Comparison of ENCODE assay signal across 20 mouse cellular contexts in genomic region chr17:24743896-24744295, GRCm38 (mm10). TPM values are rescaled to one million over a fixed set of nuclear protein-coding genes. Genes with fewer than 3 reads are reported as not detected.
"Had no signal": no experiment of that assay in that cellular context is flagged by ENCODE, and none has a peak within 500 bp of the region (broad histone marks: within the 10 kb centered on the region; RNA-seq: fewer than 3 reads in every experiment).

No protein-coding gene starts in this region.

- H3K4me2 ChIP-seq: lung, embryonic 15.5 days; midbrain, embryonic 12.5 days; neural tube, embryonic 12.5 days had no signal

- H3K4me1 ChIP-seq: lung, embryonic 15.5 days; midbrain, embryonic 12.5 days; neural tube, embryonic 12.5 days had no signal

- H3K9ac ChIP-seq: lung, embryonic 15.5 days; midbrain, embryonic 12.5 days; neural tube, embryonic 12.5 days had no signal

- DNase-seq: lung, adult 2 months; lung, postnatal 14 days; lung, postnatal 36 days; midbrain, embryonic 14.5 days; right cerebral cortex, postnatal 14 days; right cerebral cortex, postnatal 4 days; spleen, adult 18-20 months; thymus, adult 18-20 months; thymus, postnatal 14 days; thymus, postnatal 36 days had no signal

- H3K27me3 ChIP-seq: neural tube, embryonic 12.5 days had no signal

- H3K4me3 ChIP-seq: lung, embryonic 15.5 days; megakaryocyte, embryonic 14.5 days; midbrain, embryonic 12.5 days; neural tube, embryonic 12.5 days had no signal

- H3K9me3 ChIP-seq: lung, embryonic 15.5 days; megakaryocyte, embryonic 14.5 days; midbrain, embryonic 12.5 days; neural tube, embryonic 12.5 days had no signal

- H3K27ac ChIP-seq: lung, embryonic 15.5 days; macrophage; midbrain, embryonic 12.5 days; neural tube, embryonic 12.5 days had no signal

- ATAC-seq: lung, postnatal 0 days; midbrain, embryonic 16.5 days had no signal

RNA-seq across cellular contexts. Expression of gene Hs3st6, which starts 8.9 kb away (rescaled TPM):
- total RNA-seq: megakaryocyte progenitor cell, adult 5-6 weeks; monocyte, adult 5-6 weeks had no signal
- polyA plus RNA-seq: macrophage; midbrain, embryonic 14.5 days; midbrain, embryonic 16.5 days; neural tube, embryonic 14.5 days had no signal

RNA-seq across cellular contexts. Expression of gene Rpl3l, which starts 16.3 kb away (rescaled TPM):
- polyA plus RNA-seq: lung, embryonic 15.5 days; macrophage; midbrain, embryonic 12.5 days; midbrain, embryonic 14.5 days; midbrain, embryonic 16.5 days; neural tube, embryonic 12.5 days had no signal
